Mouse (Mus musculus) lung, postnatal 0 days (tissue): ENCODE data around the gene Ccdc182.

Source experiments
- CTCF ChIP-seq: IDR thresholded peaks from 2 replicates; pipeline ENCODE4 v1.5.1; 2016; ENCODE audit warnings: antibody characterized with exemption, mild to moderate bottlenecking
- EP300 ChIP-seq: IDR thresholded peaks from 2 replicates; pipeline ENCODE4 v1.6.1; 2016; ENCODE audit warnings: antibody characterized with exemption, mild to moderate bottlenecking, control low read depth

DNA sequence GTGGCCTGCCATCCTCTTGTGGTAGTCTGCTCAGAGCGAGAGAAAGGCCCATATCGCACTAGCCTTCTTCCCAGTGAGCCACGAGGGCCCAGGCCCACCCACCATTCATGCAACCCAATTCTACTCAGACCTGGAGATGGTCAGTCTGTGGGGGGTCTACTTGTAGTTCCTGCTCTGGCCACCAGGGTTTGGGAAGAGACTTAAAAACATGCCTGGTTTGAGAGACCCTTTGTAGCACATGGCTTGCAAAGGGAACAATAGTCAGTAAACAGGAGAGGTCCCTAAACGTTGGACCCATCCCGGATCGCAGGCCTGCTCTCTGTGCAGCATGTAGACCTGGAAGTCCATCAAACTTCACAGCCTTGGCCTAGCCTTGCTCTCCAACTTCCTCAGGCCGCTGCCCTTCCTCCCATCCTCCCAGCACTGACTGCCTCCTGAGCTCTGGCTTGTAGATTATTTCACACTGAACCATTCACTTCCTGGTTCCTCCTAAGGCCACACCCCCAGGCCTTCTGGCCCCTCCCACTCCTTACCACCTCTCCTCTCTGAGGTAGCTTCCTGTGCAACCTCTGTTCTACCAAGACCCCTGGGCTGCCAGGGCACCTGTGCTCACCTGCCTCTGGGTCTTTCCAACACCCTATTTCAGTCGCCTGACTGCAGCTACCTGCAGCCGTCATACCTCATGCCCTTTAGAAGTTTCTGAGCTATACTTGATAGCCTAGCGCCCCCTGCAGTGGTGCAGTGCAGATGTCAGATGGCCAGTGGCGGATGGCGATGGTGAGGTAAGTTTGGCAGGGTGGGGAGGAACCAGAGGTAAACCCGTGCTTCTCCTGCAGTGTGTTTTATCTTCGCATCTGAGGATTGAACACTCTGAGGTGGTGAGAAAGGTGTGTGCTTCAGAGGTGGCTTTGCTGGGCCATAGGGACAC lies 14.0 kb downstream of the Ccdc182 start:
- TF ChIP-seq CTCF = no peak; the same call in 1 of the 2 replicates
- TF ChIP-seq EP300 = no peak
